Mouse (Mus musculus): ENCODE data around the gene Hnrnpr.

- TF ChIP-seq CTCF (IDR thresholded peaks at IDR 0.05; ENCODE audit: extremely low read depth, insufficient read depth, low read length) (peak; percentile 62; the same call in 1 of the 2 replicates), POLR2A (IDR thresholded peaks at IDR 0.05; ENCODE audit: extremely low read depth, insufficient read depth, low read length) (no peak)
Measured at GRCm38 (mm10) chr4:136369727-136370126, 59.0 kb downstream of the Hnrnpr start.

Data from cortical plate, adult 2 months (tissue).